Mouse (Mus musculus) midbrain, embryonic 15.5 days (tissue): ENCODE measurements around the gene Stard7. TPM values are rescaled to one million over a fixed set of nuclear protein-coding genes. Genes with fewer than 3 reads are reported as not detected.

Source experiments
- ATAC-seq: fragments of 200-750 bp; cut with Nextera tagmentation; replicated peaks from 2 replicates; pipeline ENCODE4 v1.8.0; 2017; ENCODE audit warnings: moderate TSS enrichment
- H3K27ac ChIP-seq: fragments of 300-500 bp; sonication (generic); 2 replicates; pipeline ENCODE4 v1.5.1; 2015; ENCODE audit warnings: mild to moderate bottlenecking, inconsistent platforms
- H3K27me3 ChIP-seq: fragments of 300-500 bp; sonication (generic); replicated peaks from 2 replicates; pipeline ENCODE4 v1.6.1; 2015; ENCODE audit warnings: inconsistent platforms
- H3K36me3 ChIP-seq: fragments of 300-500 bp; sonication (generic); replicated peaks from 2 replicates; pipeline ENCODE4 v1.6.1; 2015; ENCODE audit warnings: inconsistent platforms
- H3K4me1 ChIP-seq: fragments of 300-500 bp; sonication (generic); 2 replicates; pipeline ENCODE4 v1.6.1; 2015; ENCODE audit warnings: inconsistent platforms
- H3K4me2 ChIP-seq: fragments of 300-500 bp; sonication (generic); 2 replicates; pipeline ENCODE4 v1.6.1; 2015; ENCODE audit warnings: inconsistent platforms, mild to moderate bottlenecking, moderate library complexity
- H3K4me3 ChIP-seq: fragments of 300-500 bp; sonication (generic); 2 replicates; pipeline ENCODE4 v1.5.1; 2015; ENCODE audit warnings: mild to moderate bottlenecking, inconsistent platforms
- H3K9ac ChIP-seq: fragments of 300-500 bp; sonication (generic); 2 replicates; pipeline ENCODE4 v1.6.1; 2015; ENCODE audit warnings: mild to moderate bottlenecking, inconsistent platforms
- H3K9me3 ChIP-seq: fragments of 300-500 bp; sonication (generic); 2 replicates; pipeline ENCODE4 v1.6.1; 2016; ENCODE audit warnings: inconsistent platforms
- WGBS: fragments of 180-500 bp; shearing (Covaris S2); methylation state at CpG from one replicate; pipeline ENCODE4 v1.1.7; 2015; ENCODE audit warnings: mixed read lengths; 5-methylcytosine and 5-hydroxymethylcytosine counted together
- polyA plus RNA-seq: library from polyadenylated mRNA; unstranded; fragments of >200 nt; fragmentation: Nextera tagmentation; extraction: Ambion mirVana; gene quantifications from 2 replicates; pipeline ENCODE4 v1.2.1, GENCODE M21; 2015

Stard7 gene
- polyA plus RNA-seq, 1 experiment from 2014 or later = 90.8 TPM

- H3K4me2 ChIP-seq = no peak overlapping the region
- H3K4me3 ChIP-seq = no peak overlapping the region
- H3K9ac ChIP-seq = no peak overlapping the region
- ATAC-seq = no peak
- no peaks in the 10 kb centered on the region for H3K36me3 ChIP-seq
- WGBS = 81% methylated on average over 13 of the region's 13 CpGs
- H3K9me3 ChIP-seq = no peaks in the 10 kb centered on the region
- H3K27me3 ChIP-seq = no peaks in the 10 kb centered on the region
- no peak overlapping the region for H3K27ac ChIP-seq
- H3K4me1 ChIP-seq = no peaks in the 10 kb centered on the region
Measured at GRCm38 (mm10) chr2:127347147-127347985, 77.3 kb downstream of the Stard7 start.

Other genes starting within 250 kb of the Stard7 start
- 27.3 and 28.2 TPM in 2 replicates for gene Blvra, start 199.6 kb upstream of the Stard7 start, polyA plus RNA-seq
- 13.1 and 13.9 TPM in 2 replicates for gene Ncaph, start 136.3 kb upstream of the Stard7 start, polyA plus RNA-seq
- 7.6 and 7.7 TPM in 2 replicates for gene Itpripl1, start 126.8 kb upstream of the Stard7 start, polyA plus RNA-seq
- gene 1810024B03Rik, start 61.9 kb upstream of the Stard7 start, polyA plus RNA-seq = 1.0 TPM in 2 replicates
- 58.1 and 58.8 TPM in 2 replicates for gene Snrnp200, start 61.8 kb upstream of the Stard7 start, polyA plus RNA-seq
- gene Ciao1, start 22.4 kb upstream of the Stard7 start, polyA plus RNA-seq = 56.9 and 62.6 TPM in 2 replicates
- 55.2 and 57.2 TPM in 2 replicates for gene Tmem127, start 22.3 kb upstream of the Stard7 start, polyA plus RNA-seq
- 11.0 TPM in 2 replicates for gene Dusp2, start 65.9 kb downstream of the Stard7 start, polyA plus RNA-seq
- not detected in 2 replicates for gene Astl, start 68.4 kb downstream of the Stard7 start, polyA plus RNA-seq
- gene Adra2b, start 93.0 kb downstream of the Stard7 start, polyA plus RNA-seq = 0.19 and 0.34 TPM in 2 replicates
- 0.21 and 0.24 TPM in 2 replicates for gene Gpat2, start 155.0 kb downstream of the Stard7 start, polyA plus RNA-seq
- gene Fahd2a, start 174.3 kb downstream of the Stard7 start, polyA plus RNA-seq = 31.8 and 35.8 TPM in 2 replicates